ENCODE assay signal across 7 mouse cellular contexts in the genomic region with DNA sequence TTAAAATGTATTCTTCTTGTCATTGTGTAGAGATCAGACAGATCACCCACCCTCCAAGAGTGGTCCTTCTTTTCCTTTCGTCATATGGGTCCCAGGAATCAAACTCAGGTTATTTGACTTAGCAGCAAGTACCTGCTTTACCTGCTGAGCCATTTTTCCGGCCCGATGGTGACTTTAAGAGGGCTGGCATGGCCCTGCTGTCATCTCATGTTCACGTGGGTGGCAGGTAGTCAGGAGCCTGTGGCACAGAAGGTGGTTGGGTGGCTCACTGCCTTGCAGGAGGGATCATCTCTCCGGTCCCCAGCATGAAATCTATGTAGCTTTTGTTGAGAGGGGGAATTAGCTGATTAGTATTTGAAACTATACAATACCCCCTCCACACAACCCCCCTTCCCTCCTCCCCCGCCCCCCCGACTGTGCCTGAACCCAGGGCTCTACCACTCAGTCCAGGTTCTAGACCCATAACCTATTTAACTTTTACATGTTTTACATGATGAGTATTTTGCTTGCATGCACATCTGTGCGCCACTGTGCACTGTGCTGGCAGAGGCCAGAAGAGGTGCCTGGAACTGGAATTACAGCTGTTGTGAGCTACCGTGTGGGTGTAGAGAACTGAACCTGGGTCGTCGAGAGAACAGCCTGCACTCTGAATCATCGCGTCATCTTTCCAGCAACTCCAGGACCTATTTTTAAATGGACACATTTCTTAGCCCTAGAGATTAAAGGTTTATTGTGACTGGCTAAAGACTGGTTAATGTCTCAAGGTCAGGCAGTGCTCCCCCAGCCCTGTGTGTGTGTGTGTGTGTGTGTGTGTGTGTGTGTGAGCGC. TPM values are rescaled to one million over a fixed set of nuclear protein-coding genes. Genes with fewer than 3 reads are reported as not detected.
DNase-seq lines count a peak whose midpoint lies in the region; ATAC-seq and TF ChIP-seq lines count a peak whose summit lies in the region.

No protein-coding gene starts in this region.

- H3K4me2 ChIP-seq in lung, embryonic 16.5 days (ENCODE audit: low read depth, low read length), result peak overlapping the region; percentile 86
- H3K4me2 ChIP-seq in embryonic facial prominence, embryonic 13.5 days, result peak overlapping the region; percentile 71
- peak overlapping the region; percentile 58 for H3K4me2 ChIP-seq in hindbrain, embryonic 14.5 days (replicated peaks)
- H3K4me2 ChIP-seq in midbrain, postnatal 0 days (ENCODE audit: low read depth, low read length, poor library complexity, severe bottlenecking), result peak overlapping the region; percentile 62

- no peak overlapping the region for H3K27ac ChIP-seq in lung, embryonic 16.5 days (ENCODE audit: low read length)
- peak overlapping the region; percentile 29; the same call in 1 of the 2 replicates for H3K27ac ChIP-seq in embryonic facial prominence, embryonic 13.5 days
- H3K27ac ChIP-seq in hindbrain, embryonic 14.5 days, result peak overlapping the region; percentile 62; the same call in 1 of the 2 replicates
- H3K27ac ChIP-seq in midbrain, postnatal 0 days (ENCODE audit: low read depth, low read length), result peak overlapping the region; percentile 80; the same call in 1 of the 2 replicates

- H3K27me3 ChIP-seq in lung, embryonic 16.5 days (ENCODE audit: control insufficient read depth, insufficient read depth, low read depth, low read length), result no peaks in the 10 kb centered on the region
- no peaks in the 10 kb centered on the region for H3K27me3 ChIP-seq in embryonic facial prominence, embryonic 13.5 days
- no peaks in the 10 kb centered on the region for H3K27me3 ChIP-seq in hindbrain, embryonic 14.5 days (ENCODE audit: control insufficient read depth, insufficient read depth, low read length)
- no peaks in the 10 kb centered on the region for H3K27me3 ChIP-seq in midbrain, postnatal 0 days (ENCODE audit: insufficient read depth, low read length)

- peak overlapping the region; percentile 92 for H3K9ac ChIP-seq in lung, embryonic 16.5 days (ENCODE audit: low read length)
- peak overlapping the region; percentile 92 for H3K9ac ChIP-seq in embryonic facial prominence, embryonic 13.5 days
- peak overlapping the region; percentile 93 for H3K9ac ChIP-seq in hindbrain, embryonic 14.5 days
- H3K9ac ChIP-seq in midbrain, postnatal 0 days (replicated peaks; ENCODE audit: low read length, poor library complexity, severe bottlenecking), result peak overlapping the region; percentile 79

- ATAC-seq in lung, embryonic 16.5 days (ENCODE audit: low read depth), result peak; percentile 17; the same call in 1 of the 2 replicates
- ATAC-seq in embryonic facial prominence, embryonic 13.5 days (ENCODE audit: insufficient number of reproducible peaks, insufficient read depth, low FRiP score, low TSS enrichment, low read depth), result no peak
- ATAC-seq in hindbrain, embryonic 14.5 days (ENCODE audit: low FRiP score), result peak; percentile 41; the same call in 1 of the 2 replicates
- ATAC-seq in midbrain, postnatal 0 days (ENCODE audit: low FRiP score), result peak; percentile 32; the same call in 1 of the 2 replicates

- peaks cover 11% of the 10 kb centered on the region for H3K4me1 ChIP-seq in lung, embryonic 16.5 days (replicated peaks; ENCODE audit: control insufficient read depth, insufficient read depth, low read length)
- H3K4me1 ChIP-seq in embryonic facial prominence, embryonic 13.5 days, result peaks cover 17% of the 10 kb centered on the region
- H3K4me1 ChIP-seq in hindbrain, embryonic 14.5 days (replicated peaks; ENCODE audit: control insufficient read depth, insufficient read depth, low read length), result 0 out of 2 replicates have a peak, but pooled peaks cover 5% of the 10 kb centered on the region
- no peaks in the 10 kb centered on the region for H3K4me1 ChIP-seq in midbrain, postnatal 0 days (ENCODE audit: insufficient read depth, low read length)

- 54% methylated on average over 14 of the region's 14 CpGs for WGBS in lung, embryonic 16.5 days
- 57% methylated on average over 14 of the region's 14 CpGs for WGBS in embryonic facial prominence, embryonic 13.5 days
- WGBS in hindbrain, embryonic 14.5 days, result 64% methylated on average over 14 of the region's 14 CpGs
- WGBS in midbrain, postnatal 0 days, result 53% methylated on average over 14 of the region's 14 CpGs

- peak overlapping the region; percentile 77 for H3K4me3 ChIP-seq in lung, embryonic 16.5 days (ENCODE audit: low read length)
- H3K4me3 ChIP-seq in embryonic facial prominence, embryonic 13.5 days, result peak overlapping the region; percentile 80
- H3K4me3 ChIP-seq in hindbrain, embryonic 14.5 days (replicated peaks; ENCODE audit: low read length), result peak overlapping the region; percentile 89
- peak overlapping the region; percentile 70 for H3K4me3 ChIP-seq in midbrain, postnatal 0 days (ENCODE audit: low read depth, low read length)

- no peak for TF ChIP-seq CTCF in midbrain, postnatal 0 days (IDR thresholded peaks at IDR 0.05)

- no peak for DNase-seq in lung, postnatal 25 days (ENCODE audit: low spot score)
- no peak for DNase-seq in hindbrain, embryonic 14.5 days (ENCODE audit: low spot score)
- DNase-seq in midbrain, postnatal 0 days (ENCODE audit: low spot score), result no peak
- DNase-seq in layer of hippocampus, postnatal 36 days, result no peak
- no peak for DNase-seq in adrenal gland, postnatal 10 days

- H3K9me3 ChIP-seq in lung, embryonic 16.5 days (ENCODE audit: control insufficient read depth, low read length), result no peaks in the 10 kb centered on the region
- no peaks in the 10 kb centered on the region for H3K9me3 ChIP-seq in embryonic facial prominence, embryonic 13.5 days
- H3K9me3 ChIP-seq in hindbrain, embryonic 14.5 days (ENCODE audit: control insufficient read depth, low read length), result no peaks in the 10 kb centered on the region
- H3K9me3 ChIP-seq in midbrain, postnatal 0 days (ENCODE audit: low read length), result no peaks in the 10 kb centered on the region

- H3K36me3 ChIP-seq in lung, embryonic 16.5 days (ENCODE audit: control insufficient read depth, insufficient read depth, low read length), result peaks cover 5% of the 10 kb centered on the region
- H3K36me3 ChIP-seq in embryonic facial prominence, embryonic 13.5 days, result peaks cover 19% of the 10 kb centered on the region
- peaks cover 18% of the 10 kb centered on the region for H3K36me3 ChIP-seq in hindbrain, embryonic 14.5 days (replicated peaks; ENCODE audit: control insufficient read depth, insufficient read depth)
- no peaks in the 10 kb centered on the region for H3K36me3 ChIP-seq in midbrain, postnatal 0 days (ENCODE audit: insufficient read depth, low read length)

RNA-seq across cellular contexts. Expression of gene Tmem50a, which starts 0.6 kb away (rescaled TPM):
- polyA plus RNA-seq in lung, embryonic 16.5 days (2015; fragmentation: Nextera tagmentation; extraction: Ambion mirVana), result 188 and 193 TPM in 2 replicates
- polyA plus RNA-seq in embryonic facial prominence, embryonic 13.5 days (2015; fragmentation: Nextera tagmentation; extraction: Ambion mirVana), result 172 and 199 TPM in 2 replicates
- polyA plus RNA-seq in hindbrain, embryonic 14.5 days (2014; fragmentation: Nextera tagmentation; extraction: Ambion mirVana), result 197 and 203 TPM in 2 replicates
- total RNA-seq in midbrain, postnatal 0 days (2014; rRNA removed), result 165 and 206 TPM in 2 replicates
- polyA plus RNA-seq in midbrain, postnatal 0 days (2015; fragmentation: Nextera tagmentation; extraction: Ambion mirVana), result 251 and 262 TPM in 2 replicates
- 100 to 1,000 TPM; 103 to 115 TPM for total RNA-seq in layer of hippocampus, postnatal 36 days (2021)
- 100 to 1,000 TPM; 169 to 183 TPM for total RNA-seq in adrenal gland, postnatal 10 days (2021)

RNA-seq across cellular contexts. Expression of gene Rsrp1, which starts 8.0 kb away (rescaled TPM):
- 454 and 489 TPM in 2 replicates for polyA plus RNA-seq in lung, embryonic 16.5 days (2015; fragmentation: Nextera tagmentation; extraction: Ambion mirVana)
- polyA plus RNA-seq in embryonic facial prominence, embryonic 13.5 days (2015; fragmentation: Nextera tagmentation; extraction: Ambion mirVana), result 512 and 574 TPM in 2 replicates
- polyA plus RNA-seq in hindbrain, embryonic 14.5 days (2014; fragmentation: Nextera tagmentation; extraction: Ambion mirVana), result 405 and 417 TPM in 2 replicates
- 109 and 115 TPM in 2 replicates for total RNA-seq in midbrain, postnatal 0 days (2014; rRNA removed)
- 319 and 323 TPM in 2 replicates for polyA plus RNA-seq in midbrain, postnatal 0 days (2015; fragmentation: Nextera tagmentation; extraction: Ambion mirVana)
- total RNA-seq in layer of hippocampus, postnatal 36 days (2021), result 100 to 1,000 TPM; 238 to 257 TPM
- 100 to 1,000 TPM; 250 to 386 TPM for total RNA-seq in adrenal gland, postnatal 10 days (2021)

RNA-seq across cellular contexts. Expression of gene Syf2, which starts 15.3 kb away (rescaled TPM):
- 82.0 and 87.7 TPM in 2 replicates for polyA plus RNA-seq in lung, embryonic 16.5 days (2015; fragmentation: Nextera tagmentation; extraction: Ambion mirVana)
- polyA plus RNA-seq in embryonic facial prominence, embryonic 13.5 days (2015; fragmentation: Nextera tagmentation; extraction: Ambion mirVana), result 78.7 and 88.4 TPM in 2 replicates
- 47.7 and 50.2 TPM in 2 replicates for polyA plus RNA-seq in hindbrain, embryonic 14.5 days (2014; fragmentation: Nextera tagmentation; extraction: Ambion mirVana)
- total RNA-seq in midbrain, postnatal 0 days (2014; rRNA removed), result 39.8 and 45.3 TPM in 2 replicates
- 69.4 and 70.7 TPM in 2 replicates for polyA plus RNA-seq in midbrain, postnatal 0 days (2015; fragmentation: Nextera tagmentation; extraction: Ambion mirVana)
- 10 to 100 TPM; 48.1 to 51.9 TPM for total RNA-seq in layer of hippocampus, postnatal 36 days (2021)
- 10 to 100 TPM; 73.1 to 74.6 TPM for total RNA-seq in adrenal gland, postnatal 10 days (2021)

RNA-seq across cellular contexts. Expression of gene Rhd, which starts 51.1 kb away (rescaled TPM):
- polyA plus RNA-seq in lung, embryonic 16.5 days (2015; fragmentation: Nextera tagmentation; extraction: Ambion mirVana), result 2.0 and 6.2 TPM in 2 replicates
- polyA plus RNA-seq in embryonic facial prominence, embryonic 13.5 days (2015; fragmentation: Nextera tagmentation; extraction: Ambion mirVana), result 2.4 and 6.1 TPM in 2 replicates
- 0.75 and 1.4 TPM in 2 replicates for polyA plus RNA-seq in hindbrain, embryonic 14.5 days (2014; fragmentation: Nextera tagmentation; extraction: Ambion mirVana)
- total RNA-seq in midbrain, postnatal 0 days (2014; rRNA removed), result 1.4 and 1.5 TPM in 2 replicates
- 0.98 and 1.5 TPM in 2 replicates for polyA plus RNA-seq in midbrain, postnatal 0 days (2015; fragmentation: Nextera tagmentation; extraction: Ambion mirVana)
- total RNA-seq in layer of hippocampus, postnatal 36 days (2021), result not detected
- total RNA-seq in adrenal gland, postnatal 10 days (2021), result 1 to 10 TPM; 2.5 to 7.2 TPM
